Mouse (Mus musculus): ENCODE results near the gene Irf2.

- TF ChIP-seq EP300 (optimal IDR thresholded peaks at IDR 0.05) = no peak
- TF ChIP-seq CTCF (IDR thresholded peaks at IDR 0.05; ENCODE audit: low read depth) = no peak
Observed at GRCm38 (mm10) chr8:46811021-46811622, 71.6 kb downstream of the Irf2 start.
